Mouse (Mus musculus): ENCODE data around the gene Eva1c. TPM values are rescaled to one million over a fixed set of nuclear protein-coding genes. Genes with fewer than 3 reads are reported as not detected.

The Eva1c gene
- polyA plus RNA-seq, 1 experiment from 2014 or later: 1.2 TPM

DNA sequence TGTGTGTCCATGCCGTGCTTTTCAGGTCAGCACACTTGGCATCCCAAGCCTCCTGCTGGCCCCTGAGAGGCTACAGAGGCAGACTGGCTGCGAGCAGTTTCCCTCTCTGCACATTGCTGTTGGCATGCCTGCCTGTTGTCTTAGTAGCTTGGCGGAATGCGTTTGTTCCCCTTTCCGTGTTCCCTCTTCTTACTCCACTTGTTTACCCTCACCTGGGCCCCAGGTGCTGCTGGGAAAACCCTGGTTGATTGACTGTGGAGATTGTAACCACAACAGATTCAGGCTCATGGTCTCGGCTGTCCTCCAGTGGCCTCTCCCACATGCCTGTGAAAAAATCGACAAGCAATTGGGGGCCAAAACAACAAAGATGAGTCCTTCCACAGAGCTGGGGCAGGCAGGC lies 22.2 kb downstream of the Eva1c start:
- no peaks in the 10 kb centered on the region for H3K4me1 ChIP-seq (ENCODE audit: insufficient read depth)
- ATAC-seq (ENCODE audit: insufficient read depth) (no peak), DNase-seq (no peak)
- no peaks in the 10 kb centered on the region for H3K27me3 ChIP-seq (ENCODE audit: insufficient read depth, low read length)
- H3K27ac ChIP-seq (ENCODE audit: low read depth): no peak overlapping the region
- TF ChIP-seq CTCF (IDR thresholded peaks at IDR 0.05; ENCODE audit: low read depth): no peak
- H3K4me3 ChIP-seq (ENCODE audit: low read depth, low read length): no peak overlapping the region
- H3K4me2 ChIP-seq: no peak overlapping the region
- H3K9me3 ChIP-seq (ENCODE audit: low read depth, low read length): no peaks in the 10 kb centered on the region
- H3K36me3 ChIP-seq (ENCODE audit: insufficient read depth): no peaks in the 10 kb centered on the region
- 59% methylated on average over 7 of the region's 7 CpGs for WGBS
- H3K9ac ChIP-seq: no peak overlapping the region

DNA sequence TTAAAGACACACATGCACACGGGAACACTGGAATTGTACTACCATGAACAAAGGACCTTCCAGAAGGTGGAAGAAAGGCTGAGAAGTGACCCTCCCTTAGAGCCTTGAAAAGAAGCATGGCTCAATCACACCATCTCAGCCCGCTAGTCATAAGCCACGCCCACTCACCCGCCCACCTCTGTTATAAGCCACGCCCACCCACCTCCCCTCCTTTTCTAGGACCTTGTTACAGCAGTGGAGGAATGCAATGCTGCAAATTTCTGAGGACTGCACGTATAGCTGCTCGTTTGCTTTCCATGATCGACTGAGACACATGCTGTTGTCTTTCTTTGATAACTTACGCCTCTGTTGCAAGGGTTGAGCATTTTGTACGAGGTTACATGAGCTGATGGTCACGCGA lies 22.7 kb downstream of the Eva1c start:
- Histone ChIP-seq H3K4me2 (no peak overlapping the region), H3K9ac (no peak overlapping the region), H3K4me1 (ENCODE audit: insufficient read depth) (no peaks in the 10 kb centered on the region), H3K9me3 (ENCODE audit: low read depth, low read length) (no peaks in the 10 kb centered on the region), H3K36me3 (ENCODE audit: insufficient read depth) (no peaks in the 10 kb centered on the region), H3K27me3 (ENCODE audit: insufficient read depth, low read length) (no peaks in the 10 kb centered on the region), H3K27ac (ENCODE audit: low read depth) (no peak overlapping the region), H3K4me3 (ENCODE audit: low read depth, low read length) (no peak overlapping the region)
- TF ChIP-seq CTCF (IDR thresholded peaks at IDR 0.05; ENCODE audit: low read depth): no peak
- WGBS: 39% methylated on average over 12 of the region's 12 CpGs
- peak; percentile 42; the same call in 1 of the 2 replicates for ATAC-seq (ENCODE audit: insufficient read depth)
- peak; percentile 53 for DNase-seq

DNA sequence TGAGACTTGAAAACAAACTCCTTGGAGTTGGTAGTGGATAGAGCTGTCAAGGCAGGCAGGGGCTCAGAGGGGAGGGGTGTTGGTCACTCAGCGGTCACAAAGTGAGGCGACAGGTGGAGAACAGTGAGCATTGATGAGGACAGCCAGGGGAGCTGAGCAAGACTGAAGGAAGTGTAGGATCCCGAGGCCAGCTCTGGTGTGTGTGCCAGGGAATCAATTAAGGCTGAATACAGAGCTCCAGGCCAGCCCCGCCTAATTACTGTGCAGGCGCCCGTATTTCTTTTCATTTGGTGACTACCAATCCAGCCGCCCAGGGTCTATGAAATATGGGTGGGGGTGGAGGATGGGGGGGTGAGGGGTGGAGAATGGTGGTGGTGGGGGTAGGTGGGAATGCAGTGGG lies 24.4 kb downstream of the Eva1c start:
- Histone ChIP-seq H3K9ac (no peak overlapping the region), H3K27ac (ENCODE audit: low read depth) (no peak overlapping the region), H3K27me3 (ENCODE audit: insufficient read depth, low read length) (no peaks in the 10 kb centered on the region), H3K9me3 (ENCODE audit: low read depth, low read length) (no peaks in the 10 kb centered on the region), H3K4me1 (ENCODE audit: insufficient read depth) (no peaks in the 10 kb centered on the region), H3K4me3 (ENCODE audit: low read depth, low read length) (no peak overlapping the region), H3K4me2 (no peak overlapping the region), H3K36me3 (ENCODE audit: insufficient read depth) (no peaks in the 10 kb centered on the region)
- no peak for TF ChIP-seq CTCF (IDR thresholded peaks at IDR 0.05; ENCODE audit: low read depth)
- DNase-seq: no peak
- no peak for ATAC-seq (ENCODE audit: insufficient read depth)
- WGBS: 73% methylated on average over 7 of the region's 7 CpGs

DNA sequence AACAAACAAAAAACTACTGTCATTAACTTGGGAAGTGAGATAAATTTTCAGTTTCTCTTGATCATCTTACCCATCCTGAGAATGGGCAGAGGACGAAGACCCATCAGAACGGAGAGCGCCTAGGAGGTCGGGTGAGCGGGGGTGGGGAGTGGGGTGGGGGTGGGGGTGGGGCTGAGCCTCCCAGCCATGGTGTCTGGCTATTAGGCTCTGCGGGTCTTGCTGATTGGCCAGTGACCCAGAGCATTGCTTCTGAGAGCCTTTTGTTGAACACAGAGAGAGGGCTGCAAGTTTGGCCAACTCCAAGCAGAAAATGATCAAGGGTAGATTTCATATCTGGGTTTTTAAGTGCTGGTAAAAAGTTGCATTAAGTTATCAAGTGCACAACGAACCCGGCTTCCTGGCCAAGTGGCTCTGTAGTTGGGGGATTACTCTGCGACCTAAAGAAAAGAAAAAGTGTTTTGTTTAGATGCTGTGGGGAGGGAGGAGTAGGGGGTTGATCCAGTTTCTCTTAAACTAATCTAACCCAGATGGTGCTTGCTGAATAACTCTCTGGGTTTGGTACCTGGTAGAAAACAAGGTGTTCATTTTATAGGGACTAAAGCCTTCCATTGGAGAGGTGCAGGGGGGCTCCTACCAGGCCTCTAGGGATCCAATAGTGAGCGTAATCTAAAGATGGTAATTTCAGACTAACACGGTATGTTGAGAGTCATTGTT lies 25.3 kb downstream of the Eva1c start:
- H3K27me3 ChIP-seq (ENCODE audit: insufficient read depth, low read length): no peaks in the 10 kb centered on the region
- H3K4me2 ChIP-seq: no peak overlapping the region
- no peak overlapping the region for H3K9ac ChIP-seq
- 70% methylated on average over 11 of the region's 11 CpGs for WGBS
- H3K4me1 ChIP-seq (ENCODE audit: insufficient read depth): no peaks in the 10 kb centered on the region
- no peaks in the 10 kb centered on the region for H3K36me3 ChIP-seq (ENCODE audit: insufficient read depth)
- DNase-seq (no peak), ATAC-seq (ENCODE audit: insufficient read depth) (no peak)
- no peak for TF ChIP-seq CTCF (IDR thresholded peaks at IDR 0.05; ENCODE audit: low read depth)
- no peak overlapping the region for H3K27ac ChIP-seq (ENCODE audit: low read depth)
- no peaks in the 10 kb centered on the region for H3K9me3 ChIP-seq (ENCODE audit: low read depth, low read length)
- no peak overlapping the region for H3K4me3 ChIP-seq (ENCODE audit: low read depth, low read length)

DNA sequence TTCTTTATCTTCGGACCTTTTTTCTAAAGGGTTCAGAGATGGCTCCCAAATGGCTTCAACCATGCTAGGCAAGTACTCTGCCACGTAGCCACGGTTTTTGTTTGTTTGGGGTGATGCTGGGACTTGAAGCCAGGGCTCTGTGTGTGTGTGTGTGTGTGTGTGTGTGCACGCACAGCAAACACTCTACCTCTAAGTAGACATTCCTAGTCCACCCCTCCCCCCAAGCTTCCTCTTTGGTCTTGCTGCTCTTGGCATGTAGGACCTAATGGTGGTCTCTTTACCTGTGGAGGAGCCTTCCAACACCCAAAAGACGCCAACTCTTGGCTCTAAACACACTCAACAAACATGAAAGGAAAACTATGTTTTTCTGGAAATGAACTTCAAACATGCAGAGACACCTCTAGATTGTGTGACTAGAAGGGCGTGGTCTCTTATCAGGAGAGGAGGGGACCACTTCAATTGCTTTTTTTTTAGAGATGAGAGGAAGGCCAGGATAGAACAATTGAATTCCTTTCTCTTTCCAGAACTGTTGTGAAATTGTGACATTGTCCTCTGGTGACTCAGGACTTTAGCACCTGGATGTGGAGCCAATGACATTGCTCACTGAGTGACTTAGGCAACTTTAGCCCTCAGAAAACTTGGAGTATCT lies 30.2 kb downstream of the Eva1c start:
- no peaks in the 10 kb centered on the region for H3K4me1 ChIP-seq (ENCODE audit: insufficient read depth)
- TF ChIP-seq CTCF (IDR thresholded peaks at IDR 0.05; ENCODE audit: low read depth): no peak
- ATAC-seq (ENCODE audit: insufficient read depth): no peak

DNA sequence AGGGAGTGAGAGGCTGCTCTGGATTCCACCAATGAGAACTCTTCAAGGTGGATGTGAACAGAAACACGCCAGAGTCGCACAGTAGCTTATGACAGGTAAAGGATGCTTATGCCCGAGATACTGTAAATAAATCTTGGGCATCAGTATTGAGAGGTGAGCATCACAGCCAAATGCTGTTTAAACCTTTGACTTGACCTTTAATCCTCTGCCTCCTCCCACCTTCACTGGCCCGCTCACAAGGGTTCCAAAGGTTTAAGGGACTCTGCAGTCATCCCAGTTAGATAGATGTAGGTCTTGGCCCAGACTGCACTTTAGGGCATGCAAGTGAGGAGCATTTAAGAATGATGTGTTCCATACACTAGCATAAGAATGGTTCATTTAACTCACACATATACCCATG lies 31.7 kb downstream of the Eva1c start:
- WGBS: 75% methylated on average over 4 of the region's 4 CpGs
- no peaks in the 10 kb centered on the region for H3K4me1 ChIP-seq (ENCODE audit: insufficient read depth)
- H3K27me3 ChIP-seq (ENCODE audit: insufficient read depth, low read length): no peaks in the 10 kb centered on the region
- H3K27ac ChIP-seq (ENCODE audit: low read depth): no peak overlapping the region
- H3K4me3 ChIP-seq (ENCODE audit: low read depth, low read length): no peak overlapping the region
- no peak overlapping the region for H3K9ac ChIP-seq
- H3K9me3 ChIP-seq (ENCODE audit: low read depth, low read length): no peaks in the 10 kb centered on the region
- no peaks in the 10 kb centered on the region for H3K36me3 ChIP-seq (ENCODE audit: insufficient read depth)
- ATAC-seq (ENCODE audit: insufficient read depth): no peak
- DNase-seq: no peak
- H3K4me2 ChIP-seq: no peak overlapping the region
- TF ChIP-seq CTCF (IDR thresholded peaks at IDR 0.05; ENCODE audit: low read depth): no peak

More for the DNA sequence above, 30.2 kb downstream of the Eva1c start:
- no peak overlapping the region for H3K9ac ChIP-seq
- no peak overlapping the region for H3K4me3 ChIP-seq (ENCODE audit: low read depth, low read length)
- DNase-seq: no peak
- H3K9me3 ChIP-seq (ENCODE audit: low read depth, low read length): no peaks in the 10 kb centered on the region
- H3K27ac ChIP-seq (ENCODE audit: low read depth): no peak overlapping the region
- H3K36me3 ChIP-seq (ENCODE audit: insufficient read depth): no peaks in the 10 kb centered on the region
- no peaks in the 10 kb centered on the region for H3K27me3 ChIP-seq (ENCODE audit: insufficient read depth, low read length)
- 71% methylated on average over 6 of the region's 6 CpGs for WGBS
- no peak overlapping the region for H3K4me2 ChIP-seq

DNA sequence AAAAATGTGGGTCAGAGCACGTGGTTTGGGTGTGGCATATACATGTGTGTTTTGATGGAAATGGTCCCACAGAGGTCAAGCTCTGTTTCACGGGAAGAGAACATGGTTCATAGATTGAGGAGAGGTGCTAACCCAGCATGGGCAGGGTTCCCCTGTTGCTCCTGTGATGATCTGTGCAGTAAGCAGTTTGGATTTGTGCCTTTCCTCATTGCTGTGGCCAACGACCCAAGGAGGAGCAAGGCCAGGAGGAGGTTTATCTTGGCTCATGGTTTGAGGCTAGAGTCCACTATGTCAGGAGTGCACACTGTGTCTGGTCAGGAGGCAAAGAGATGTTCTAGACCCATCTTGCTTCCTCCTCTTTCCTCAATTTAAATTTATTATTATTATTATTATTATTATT lies 36.5 kb downstream of the Eva1c start:
- TF ChIP-seq CTCF (IDR thresholded peaks at IDR 0.05; ENCODE audit: low read depth): no peak
- Histone ChIP-seq H3K4me1 (ENCODE audit: insufficient read depth) (no peaks in the 10 kb centered on the region; the same call in 1 of the 2 replicates), H3K27me3 (ENCODE audit: insufficient read depth, low read length) (no peaks in the 10 kb centered on the region), H3K4me2 (no peak overlapping the region), H3K4me3 (ENCODE audit: low read depth, low read length) (no peak overlapping the region), H3K9ac (no peak overlapping the region), H3K27ac (ENCODE audit: low read depth) (no peak overlapping the region), H3K9me3 (ENCODE audit: low read depth, low read length) (no peaks in the 10 kb centered on the region), H3K36me3 (ENCODE audit: insufficient read depth) (no peaks in the 10 kb centered on the region)
- DNase-seq (no peak), ATAC-seq (ENCODE audit: insufficient read depth) (no peak)
- 63% methylated on average over 3 of the region's 3 CpGs for WGBS
